Mouse (Mus musculus): ENCODE data around the gene Pde4d. TPM values are rescaled to one million over a fixed set of nuclear protein-coding genes. Genes with fewer than 3 reads are reported as not detected.

Gene Pde4d
- polyA plus RNA-seq, 1 experiment from 2014 or later = 13.5 TPM

GRCm38 (mm10) chr13:109548263-109548662, 1098.5 kb downstream of the Pde4d start:
- no peaks in the 10 kb centered on the region for H3K4me1 ChIP-seq (replicated peaks)
- DNase-seq (ENCODE audit: low spot score) = no peak
- H3K4me3 ChIP-seq = no peak overlapping the region
- WGBS = 74% methylated on average over 5 of the region's 5 CpGs
- no peak overlapping the region for H3K27ac ChIP-seq
- no peaks in the 10 kb centered on the region for H3K9me3 ChIP-seq
- no peaks in the 10 kb centered on the region for H3K27me3 ChIP-seq (ENCODE audit: insufficient read depth, poor library complexity, severe bottlenecking)
- no peaks in the 10 kb centered on the region for H3K36me3 ChIP-seq

GRCm38 (mm10) chr13:109548771-109549555, 1099.2 kb downstream of the Pde4d start:
- DNase-seq (ENCODE audit: low spot score) = no peak
- H3K36me3 ChIP-seq = no peaks in the 10 kb centered on the region
- H3K9me3 ChIP-seq = no peaks in the 10 kb centered on the region
- no peak overlapping the region for H3K27ac ChIP-seq
- H3K27me3 ChIP-seq (ENCODE audit: insufficient read depth, poor library complexity, severe bottlenecking) = no peaks in the 10 kb centered on the region
- no peak overlapping the region for H3K4me3 ChIP-seq
- 82% methylated on average over 11 of the region's 11 CpGs for WGBS
- H3K4me1 ChIP-seq (replicated peaks) = no peaks in the 10 kb centered on the region

GRCm38 (mm10) chr13:109551836-109552235, 1102.1 kb downstream of the Pde4d start:
- Histone ChIP-seq H3K9me3 (no peaks in the 10 kb centered on the region), H3K4me1 (replicated peaks) (no peaks in the 10 kb centered on the region), H3K4me3 (no peak overlapping the region), H3K36me3 (no peaks in the 10 kb centered on the region), H3K27ac (no peak overlapping the region), H3K27me3 (ENCODE audit: insufficient read depth, poor library complexity, severe bottlenecking) (no peaks in the 10 kb centered on the region)
- 67% methylated on average over 3 of the region's 3 CpGs for WGBS
- no peak for DNase-seq (ENCODE audit: low spot score)

- no peak for DNase-seq (ENCODE audit: low spot score)
- no peaks in the 10 kb centered on the region for H3K36me3 ChIP-seq
- no peak overlapping the region for H3K4me3 ChIP-seq
- 86% methylated on average over 5 of the region's 5 CpGs for WGBS
- H3K9me3 ChIP-seq = no peaks in the 10 kb centered on the region
- no peak overlapping the region for H3K27ac ChIP-seq
- H3K27me3 ChIP-seq (ENCODE audit: insufficient read depth, poor library complexity, severe bottlenecking) = no peaks in the 10 kb centered on the region
- H3K4me1 ChIP-seq (replicated peaks) = no peaks in the 10 kb centered on the region
Observed at GRCm38 (mm10) chr13:109555513-109555912, 1105.8 kb downstream of the Pde4d start.

- no peaks in the 10 kb centered on the region for H3K9me3 ChIP-seq
- no peaks in the 10 kb centered on the region for H3K27me3 ChIP-seq (ENCODE audit: insufficient read depth, poor library complexity, severe bottlenecking)
- no peak overlapping the region for H3K4me3 ChIP-seq
- no peak overlapping the region for H3K27ac ChIP-seq
- no peak for DNase-seq (ENCODE audit: low spot score)
- H3K4me1 ChIP-seq (replicated peaks) = no peaks in the 10 kb centered on the region
- H3K36me3 ChIP-seq = no peaks in the 10 kb centered on the region
- 91% methylated on average over 4 of the region's 4 CpGs for WGBS
Observed at GRCm38 (mm10) chr13:109556853-109557252, 1107.1 kb downstream of the Pde4d start.

GRCm38 (mm10) chr13:109558341-109559257, 1108.9 kb downstream of the Pde4d start:
- H3K9me3 ChIP-seq = no peaks in the 10 kb centered on the region
- 83% methylated on average over 12 of the region's 12 CpGs for WGBS
- no peak overlapping the region for H3K4me3 ChIP-seq
- H3K4me1 ChIP-seq (replicated peaks) = no peaks in the 10 kb centered on the region
- DNase-seq (ENCODE audit: low spot score) = no peak
- H3K36me3 ChIP-seq = no peaks in the 10 kb centered on the region
- H3K27me3 ChIP-seq (ENCODE audit: insufficient read depth, poor library complexity, severe bottlenecking) = no peaks in the 10 kb centered on the region
- no peak overlapping the region for H3K27ac ChIP-seq

GRCm38 (mm10) chr13:109560261-109560660, 1110.5 kb downstream of the Pde4d start:
- no peak overlapping the region for H3K4me3 ChIP-seq
- no peaks in the 10 kb centered on the region for H3K36me3 ChIP-seq
- no peaks in the 10 kb centered on the region for H3K27me3 ChIP-seq (ENCODE audit: insufficient read depth, poor library complexity, severe bottlenecking)

GRCm38 (mm10) chr13:109568638-109569468, 1119.1 kb downstream of the Pde4d start:
- Histone ChIP-seq H3K27ac (no peak overlapping the region), H3K27me3 (ENCODE audit: insufficient read depth, poor library complexity, severe bottlenecking) (no peaks in the 10 kb centered on the region), H3K9me3 (no peaks in the 10 kb centered on the region), H3K36me3 (no peaks in the 10 kb centered on the region), H3K4me3 (no peak overlapping the region), H3K4me1 (replicated peaks) (no peaks in the 10 kb centered on the region)
- WGBS = 93% methylated on average over 20 of the region's 20 CpGs
- DNase-seq (ENCODE audit: low spot score) = no peak

More at GRCm38 (mm10) chr13:109560261-109560660, 1110.5 kb downstream of the Pde4d start:
- no peak for DNase-seq (ENCODE audit: low spot score)
- no peaks in the 10 kb centered on the region for H3K4me1 ChIP-seq (replicated peaks)
- H3K27ac ChIP-seq = no peak overlapping the region
- WGBS = 80% methylated on average over 4 of the region's 4 CpGs
- H3K9me3 ChIP-seq = no peaks in the 10 kb centered on the region

GRCm38 (mm10) chr13:109569491-109569890, 1119.7 kb downstream of the Pde4d start:
- no peaks in the 10 kb centered on the region for H3K9me3 ChIP-seq
- H3K4me1 ChIP-seq (replicated peaks) = no peaks in the 10 kb centered on the region
- no peaks in the 10 kb centered on the region for H3K27me3 ChIP-seq (ENCODE audit: insufficient read depth, poor library complexity, severe bottlenecking)
- H3K4me3 ChIP-seq = no peak overlapping the region
- WGBS = 75% methylated on average over 5 of the region's 5 CpGs
- no peak overlapping the region for H3K27ac ChIP-seq
- H3K36me3 ChIP-seq = no peaks in the 10 kb centered on the region
- DNase-seq (ENCODE audit: low spot score) = no peak

- no peak for DNase-seq (ENCODE audit: low spot score)
- Histone ChIP-seq H3K27ac (no peak overlapping the region), H3K9me3 (no peaks in the 10 kb centered on the region), H3K4me1 (replicated peaks) (0 out of 2 replicates have a peak, but pooled peaks cover 11% of the 10 kb centered on the region), H3K27me3 (ENCODE audit: insufficient read depth, poor library complexity, severe bottlenecking) (no peaks in the 10 kb centered on the region), H3K4me3 (no peak overlapping the region), H3K36me3 (no peaks in the 10 kb centered on the region)
- WGBS = 57% methylated on average over 1 of the region's 1 CpGs
Observed at GRCm38 (mm10) chr13:109576725-109577124, 1127.0 kb downstream of the Pde4d start.

- H3K4me1 ChIP-seq (replicated peaks) = 0 out of 2 replicates have a peak, but pooled peaks cover 11% of the 10 kb centered on the region
- no peak overlapping the region; the same call in 1 of the 2 replicates for H3K27ac ChIP-seq
- H3K27me3 ChIP-seq (ENCODE audit: insufficient read depth, poor library complexity, severe bottlenecking) = no peaks in the 10 kb centered on the region
- no peak for DNase-seq (ENCODE audit: low spot score)
- 87% methylated on average over 5 of the region's 5 CpGs for WGBS
- no peak overlapping the region for H3K4me3 ChIP-seq
- no peaks in the 10 kb centered on the region for H3K36me3 ChIP-seq
- H3K9me3 ChIP-seq = no peaks in the 10 kb centered on the region
Observed at GRCm38 (mm10) chr13:109577454-109577853, 1127.7 kb downstream of the Pde4d start.

- H3K4me3 ChIP-seq = no peak overlapping the region
Observed at GRCm38 (mm10) chr13:109577901-109578300, 1128.2 kb downstream of the Pde4d start.

More at GRCm38 (mm10) chr13:109577901-109578300, 1128.2 kb downstream of the Pde4d start:
- no peak for DNase-seq (ENCODE audit: low spot score)
- 0 out of 2 replicates have a peak, but pooled peaks cover 11% of the 10 kb centered on the region for H3K4me1 ChIP-seq (replicated peaks)
- no peaks in the 10 kb centered on the region for H3K9me3 ChIP-seq
- H3K36me3 ChIP-seq = no peaks in the 10 kb centered on the region
- 61% methylated on average over 4 of the region's 4 CpGs for WGBS
- H3K27ac ChIP-seq = no peak overlapping the region; the same call in 1 of the 2 replicates
- H3K27me3 ChIP-seq (ENCODE audit: insufficient read depth, poor library complexity, severe bottlenecking) = no peaks in the 10 kb centered on the region
